Mouse (Mus musculus): ENCODE results near the gene Wbp2.

DNA sequence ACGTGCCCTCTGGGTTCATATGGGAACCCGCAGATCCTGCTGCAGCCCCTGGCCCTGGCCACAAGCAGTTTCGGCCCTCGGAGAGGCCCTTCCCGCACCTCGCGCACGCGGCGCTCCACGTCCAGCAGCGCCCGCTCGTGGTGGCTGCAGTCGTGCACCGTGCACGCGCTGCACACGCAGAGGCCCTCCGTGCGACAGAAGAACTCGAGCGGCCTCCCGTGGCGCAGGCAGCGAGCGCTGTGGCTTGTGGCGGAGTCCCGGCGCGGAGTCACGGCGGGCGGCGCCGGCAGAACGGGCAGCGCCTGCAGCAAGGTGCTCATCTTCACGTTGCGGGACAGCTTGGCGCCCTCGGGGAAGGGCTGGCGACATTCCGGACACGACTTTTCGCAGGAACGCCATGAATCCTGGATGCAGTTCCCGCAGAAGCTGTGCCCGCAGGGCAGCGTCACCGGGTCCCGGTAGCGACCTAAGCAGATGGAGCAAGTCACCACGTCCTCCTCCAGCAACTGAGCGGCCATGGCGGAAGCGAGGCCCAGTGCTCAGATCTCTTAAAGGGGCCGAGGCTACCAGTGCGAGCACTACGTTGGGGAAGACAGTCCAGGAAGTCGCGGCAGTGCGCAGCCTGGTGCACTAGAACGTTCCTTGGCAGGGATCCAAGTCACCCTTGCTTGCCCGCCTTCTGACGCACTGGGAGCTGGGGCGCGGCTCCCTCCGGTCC is 43.9 kb upstream of the Wbp2 start, which contains the start of gene Trim65:
- TF ChIP-seq POLR2A (IDR thresholded peaks at IDR 0.05; ENCODE audit: control insufficient read depth, low read depth, low read length) (no peak; the same call in 1 of the 2 replicates), CTCF (IDR thresholded peaks at IDR 0.05; ENCODE audit: control insufficient read depth, insufficient read depth, insufficient replicate concordance, low read depth, low read length) (peak; percentile 68; the same call in 1 of the 2 replicates)

Measured in testis, adult 2 months (tissue).